In genomic region chr1:74783554-74783953, GRCm38 (mm10) we compare ENCODE assay signal across 9 mouse cellular contexts. TPM values are rescaled to one million over a fixed set of nuclear protein-coding genes. Genes with fewer than 3 reads are reported as not detected.
DNase-seq lines count a peak whose midpoint lies in the region; ATAC-seq and TF ChIP-seq lines count a peak whose summit lies in the region.
"Had no signal": no experiment of that assay in that cellular context is flagged by ENCODE, and none has a peak within 500 bp of the region (broad histone marks: within the 10 kb centered on the region; RNA-seq: fewer than 3 reads in every experiment).

No protein-coding gene starts in this region.

- H3K9me3 ChIP-seq in heart, embryonic 16.5 days (replicated peaks; ENCODE audit: control insufficient read depth, low read length) = peaks cover 3% of the 10 kb centered on the region; the same call in 1 of the 2 replicates
- no peaks in the 10 kb centered on the region for H3K9me3 ChIP-seq in embryonic facial prominence, embryonic 13.5 days
- no peaks in the 10 kb centered on the region for H3K9me3 ChIP-seq in intestine, embryonic 15.5 days

- peaks cover 6% of the 10 kb centered on the region; the same call in 1 of the 2 replicates for H3K4me1 ChIP-seq in heart, embryonic 16.5 days (ENCODE audit: control insufficient read depth, insufficient read depth, low read length)
- H3K4me1 ChIP-seq in embryonic facial prominence, embryonic 13.5 days = peaks cover 35% of the 10 kb centered on the region
- H3K4me1 ChIP-seq in intestine, embryonic 15.5 days (replicated peaks) = peaks cover 15% of the 10 kb centered on the region
- peaks cover 8% of the 10 kb centered on the region; the same call in 1 of the 2 replicates for H3K4me1 ChIP-seq in thymus, adult 2 months (replicated peaks; ENCODE audit: control insufficient read depth, insufficient read depth, low read length)

- ATAC-seq in heart, embryonic 16.5 days (replicated peaks; ENCODE audit: extremely low read depth, insufficient read depth, low FRiP score) = no peak
- no peak for ATAC-seq in embryonic facial prominence, embryonic 13.5 days (ENCODE audit: insufficient number of reproducible peaks, insufficient read depth, low FRiP score, low TSS enrichment, low read depth)
- no peak for ATAC-seq in intestine, embryonic 15.5 days

- H3K4me3 ChIP-seq in heart, embryonic 16.5 days (ENCODE audit: low read length) = peak overlapping the region; percentile 47
- H3K4me3 ChIP-seq in embryonic facial prominence, embryonic 13.5 days = peak overlapping the region; percentile 47
- H3K4me3 ChIP-seq in intestine, embryonic 15.5 days (replicated peaks) = peak overlapping the region; percentile 39
- H3K4me3 ChIP-seq in myocyte = no peak overlapping the region
- no peak overlapping the region for H3K4me3 ChIP-seq in thymus, adult 2 months (ENCODE audit: control insufficient read depth, insufficient read depth, low read length)

- H3K4me2 ChIP-seq in heart, embryonic 16.5 days (ENCODE audit: low read depth, low read length) = peak overlapping the region; percentile 63
- H3K4me2 ChIP-seq in embryonic facial prominence, embryonic 13.5 days = peak overlapping the region; percentile 81
- H3K4me2 ChIP-seq in intestine, embryonic 15.5 days (replicated peaks) = peak overlapping the region; percentile 81
- H3K4me2 ChIP-seq in myocyte (ENCODE audit: low read depth) = peak overlapping the region; percentile 66

- no peak overlapping the region for H3K27ac ChIP-seq in heart, embryonic 16.5 days (ENCODE audit: low read length)
- no peak overlapping the region for H3K27ac ChIP-seq in embryonic facial prominence, embryonic 13.5 days
- H3K27ac ChIP-seq in intestine, embryonic 15.5 days = no peak overlapping the region
- no peak overlapping the region for H3K27ac ChIP-seq in thymus, adult 2 months (ENCODE audit: control insufficient read depth, insufficient read depth, low read length)
- H3K27ac ChIP-seq: macrophage had no signal

- TF ChIP-seq CTCF in thymus, adult 2 months (IDR thresholded peaks at IDR 0.05; ENCODE audit: borderline replicate concordance, control insufficient read depth, extremely low read depth, insufficient read depth, low read length, poor library complexity) = no peak

- no peaks in the 10 kb centered on the region for H3K36me3 ChIP-seq in heart, embryonic 16.5 days (ENCODE audit: control insufficient read depth, insufficient read depth)
- H3K36me3 ChIP-seq in embryonic facial prominence, embryonic 13.5 days = no peaks in the 10 kb centered on the region
- H3K36me3 ChIP-seq in intestine, embryonic 15.5 days = no peaks in the 10 kb centered on the region
- no peaks in the 10 kb centered on the region for H3K36me3 ChIP-seq in myocyte (ENCODE audit: control insufficient read depth, insufficient read depth)
- no peaks in the 10 kb centered on the region for H3K36me3 ChIP-seq in thymus, adult 2 months (ENCODE audit: control insufficient read depth, insufficient read depth, low read length)

- no peak for DNase-seq in heart, postnatal 14 days
- DNase-seq in T-cell, adult 2 months (ENCODE audit: low spot score) = no peak
- DNase-seq in cerebellum, adult 9-10 months = no peak
- no peak for DNase-seq in thymus, adult 2 months

- intact Hi-C loops in heart, postnatal 14 days (cut with DNase I) = no loop called here

- TF ChIP-seq POLR2A in myocyte (IDR thresholded peaks at IDR 0.05; ENCODE audit: insufficient read length, low read depth) = no peak
- TF ChIP-seq POLR2A in thymus, adult 2 months (IDR thresholded peaks at IDR 0.05; ENCODE audit: control insufficient read depth, extremely low read depth, insufficient read depth, low read length, poor library complexity) = no peak

- H3K9ac ChIP-seq in heart, embryonic 16.5 days (ENCODE audit: low read length) = no peak overlapping the region
- H3K9ac ChIP-seq in embryonic facial prominence, embryonic 13.5 days = peak overlapping the region; percentile 40; the same call in 1 of the 2 replicates
- no peak overlapping the region; the same call in 1 of the 2 replicates for H3K9ac ChIP-seq in intestine, embryonic 15.5 days

- 2% methylated on average over 13 of the region's 13 CpGs for WGBS in heart, embryonic 16.5 days
- WGBS in embryonic facial prominence, embryonic 13.5 days = 3% methylated on average over 10 of the region's 13 CpGs
- 6% methylated on average over 13 of the region's 13 CpGs for WGBS in intestine, embryonic 15.5 days
- WGBS in thymus, adult 2 months = 49% methylated on average over 13 of the region's 13 CpGs

- H3K27me3 ChIP-seq in heart, embryonic 16.5 days (ENCODE audit: control insufficient read depth, insufficient read depth, low read length) = peaks cover 85% of the 10 kb centered on the region
- H3K27me3 ChIP-seq in embryonic facial prominence, embryonic 13.5 days = peaks cover 93% of the 10 kb centered on the region
- peaks cover 87% of the 10 kb centered on the region for H3K27me3 ChIP-seq in intestine, embryonic 15.5 days (replicated peaks)
- peaks cover 8% of the 10 kb centered on the region for H3K27me3 ChIP-seq in myocyte (ENCODE audit: control insufficient read depth, insufficient read depth, insufficient read length)
- peaks cover 7% of the 10 kb centered on the region; the same call in 1 of the 2 replicates for H3K27me3 ChIP-seq in thymus, adult 2 months (ENCODE audit: control insufficient read depth, insufficient read depth, low read length)

- H3K79me2 ChIP-seq in myocyte (ENCODE audit: control insufficient read depth, insufficient read depth) = no peaks in the 10 kb centered on the region

- H3ac ChIP-seq in myocyte (ENCODE audit: control insufficient read depth, insufficient read length) = no peak overlapping the region

TF ChIP-seq in myocyte, 11 proteins besides CTCF, POLR2A, EP300 and RAD21:
- TF ChIP-seq POLR2AphosphoS2 (IDR thresholded peaks at IDR 0.05; ENCODE audit: insufficient read length, low read depth) (no peak), MAX (IDR thresholded peaks at IDR 0.05; ENCODE audit: low read depth) (no peak), SRF (IDR thresholded peaks at IDR 0.05; ENCODE audit: control insufficient read depth, insufficient read length, low read depth) (no peak), E2F4 (IDR thresholded peaks at IDR 0.05; ENCODE audit: insufficient read depth) (no peak), MYOD1 (IDR thresholded peaks at IDR 0.05; ENCODE audit: control insufficient read depth in 1 of 3, insufficient read length in 2 of 3, low read depth in 2 of 3) (peak in 1 of 3 experiments; percentile 13), TCF3 (IDR thresholded peaks at IDR 0.05; ENCODE audit: insufficient read length, low read depth) (no peak), REST (IDR thresholded peaks at IDR 0.05; ENCODE audit: insufficient read depth, insufficient read length) (no peak), TCF12 (IDR thresholded peaks at IDR 0.05; ENCODE audit: insufficient read depth, poor library complexity, severe bottlenecking) (no peak), USF1 (IDR thresholded peaks at IDR 0.05; ENCODE audit: low read depth) (no peak), CEBPB (IDR thresholded peaks at IDR 0.05; ENCODE audit: insufficient read depth, poor library complexity, severe bottlenecking) (no peak), MYOG (IDR thresholded peaks at IDR 0.05; ENCODE audit: control insufficient read depth in 1 of 3, insufficient read depth in 1 of 3, insufficient read length in 2 of 3, low read depth in 2 of 3) (peak in 1 of 3 experiments; percentile 47)

RNA-seq across cellular contexts. Expression of gene Wnt10a, which starts 7.8 kb away (rescaled TPM):
- 0.20 and 0.24 TPM in 2 replicates for polyA plus RNA-seq in heart, embryonic 16.5 days (2015; fragmentation: Nextera tagmentation; extraction: Ambion mirVana)
- total RNA-seq in heart, postnatal 14 days (2021) = not detected
- polyA plus RNA-seq in embryonic facial prominence, embryonic 13.5 days (2015; fragmentation: Nextera tagmentation; extraction: Ambion mirVana) = 5.4 and 6.9 TPM in 2 replicates
- 0.15 and 0.16 TPM in 2 replicates for polyA plus RNA-seq in intestine, embryonic 15.5 days (2015; fragmentation: Nextera tagmentation; extraction: Ambion mirVana)
- 44.0 TPM for polyA plus RNA-seq in myocyte (2012; fragmentation: generic; extraction: Trizol)
- polyA plus RNA-seq in thymus, adult 2 months (2012; rRNA removed) = 5.0 and 5.3 TPM in 2 replicates
- polyA plus RNA-seq: macrophage had no signal

RNA-seq across cellular contexts. Expression of gene Wnt6, which starts 11.9 kb away (rescaled TPM):
- 0.36 and 0.71 TPM in 2 replicates for polyA plus RNA-seq in heart, embryonic 16.5 days (2015; fragmentation: Nextera tagmentation; extraction: Ambion mirVana)
- under 1 TPM; 0.17 to 0.67 TPM for total RNA-seq in heart, postnatal 14 days (2021)
- 49.1 and 55.5 TPM in 2 replicates for polyA plus RNA-seq in embryonic facial prominence, embryonic 13.5 days (2015; fragmentation: Nextera tagmentation; extraction: Ambion mirVana)
- polyA plus RNA-seq in intestine, embryonic 15.5 days (2015; fragmentation: Nextera tagmentation; extraction: Ambion mirVana) = 0.18 and 0.58 TPM in 2 replicates
- 3.1 TPM for polyA plus RNA-seq in myocyte (2012; fragmentation: generic; extraction: Trizol)
- 1.8 and 1.9 TPM in 2 replicates for polyA plus RNA-seq in thymus, adult 2 months (2012; rRNA removed)
- polyA plus RNA-seq: macrophage had no signal

RNA-seq across cellular contexts. Expression of gene Prkag3, which starts 34.5 kb away (rescaled TPM):
- 4.6 and 5.7 TPM in 2 replicates for polyA plus RNA-seq in heart, embryonic 16.5 days (2015; fragmentation: Nextera tagmentation; extraction: Ambion mirVana)
- 1 to 10 TPM; 1.2 TPM for total RNA-seq in heart, postnatal 14 days (2021)
- polyA plus RNA-seq in embryonic facial prominence, embryonic 13.5 days (2015; fragmentation: Nextera tagmentation; extraction: Ambion mirVana) = 0.25 and 0.35 TPM in 2 replicates
- 0.16 and 0.19 TPM in 2 replicates for polyA plus RNA-seq in intestine, embryonic 15.5 days (2015; fragmentation: Nextera tagmentation; extraction: Ambion mirVana)
- polyA plus RNA-seq in myocyte (2012; fragmentation: generic; extraction: Trizol) = 24.6 TPM
- 0.10 and 0.38 TPM in 2 replicates for polyA plus RNA-seq in thymus, adult 2 months (2012; rRNA removed)
- polyA plus RNA-seq: macrophage had no signal

Comparison
In these comparisons a context has a peak if more than half of its experiments do, and no peak if none do; other contexts are left out.
1. H3K4me3 ChIP-seq: peak in heart, embryonic 16.5 days (single experiment), embryonic facial prominence, embryonic 13.5 days (single experiment) and intestine, embryonic 15.5 days (single experiment); none in myocyte (single experiment) and thymus, adult 2 months (single experiment).
2. RNA of gene Wnt6, which starts 11.9 kb away (polyA plus RNA-seq): 49.1 to 55.5 TPM in embryonic facial prominence, embryonic 13.5 days; 3.1 TPM in myocyte (single experiment), 1.8 to 1.9 TPM in thymus, adult 2 months, 0.36 to 0.71 TPM in heart, embryonic 16.5 days and 0.18 to 0.58 TPM in intestine, embryonic 15.5 days; every median in the first group is over 10 times any median in the second.
3. Peak in every context shown above with its lines, with median percentiles within 50 percentile points of each other: H3K4me2 ChIP-seq.